Mouse (Mus musculus) midbrain, embryonic 12.5 days (tissue): ENCODE measurements around the gene Olfr972. TPM values are rescaled to one million over a fixed set of nuclear protein-coding genes. Genes with fewer than 3 reads are reported as not detected.
"Not testable (repeated sequence)": the region's sequence is repeated elsewhere in the genome, so short reads cannot be mapped to it uniquely, and the experiment has no call there.

Source experiments
- ATAC-seq: fragments of 200-750 bp; cut with Nextera tagmentation; 2 replicates; pipeline ENCODE4 v1.8.0; 2017; ENCODE audit warnings: low read depth, moderate TSS enrichment, moderate library complexity; ENCODE audit not compliant: low FRiP score
- H3K27ac ChIP-seq: fragments of 300-500 bp; sonication (generic); replicated peaks from 2 replicates; pipeline ENCODE4 v1.5.1; 2016; ENCODE audit warnings: mild to moderate bottlenecking
- H3K27me3 ChIP-seq: fragments of 300-500 bp; sonication (generic); 2 replicates; pipeline ENCODE4 v1.6.1; 2016; ENCODE audit warnings: mild to moderate bottlenecking
- H3K36me3 ChIP-seq: fragments of 300-500 bp; sonication (generic); 2 replicates; pipeline ENCODE4 v1.6.1; 2016
- H3K4me1 ChIP-seq: fragments of 300-500 bp; sonication (generic); 2 replicates; pipeline ENCODE4 v1.6.1; 2016
- H3K4me2 ChIP-seq: fragments of 300-500 bp; sonication (generic); replicated peaks from 2 replicates; pipeline ENCODE4 v1.6.1; 2016; ENCODE audit warnings: mild to moderate bottlenecking, moderate library complexity
- H3K4me3 ChIP-seq: fragments of 300-500 bp; sonication (generic); 2 replicates; pipeline ENCODE4 v1.5.1; 2016; ENCODE audit warnings: mild to moderate bottlenecking
- H3K9ac ChIP-seq: fragments of 300-500 bp; sonication (generic); replicated peaks from 2 replicates; pipeline ENCODE4 v1.6.1; 2016; ENCODE audit warnings: mild to moderate bottlenecking, moderate library complexity
- H3K9me3 ChIP-seq: fragments of 300-500 bp; sonication (generic); 2 replicates; pipeline ENCODE4 v1.6.1; 2016; ENCODE audit warnings: mild to moderate bottlenecking
- WGBS: fragments of 180-500 bp; shearing (Covaris S2); methylation state at CpG from one replicate; pipeline ENCODE4 v1.1.7; 2016; 5-methylcytosine and 5-hydroxymethylcytosine counted together
- polyA plus RNA-seq: library from polyadenylated mRNA; unstranded; fragments of >200 nt; fragmentation: Nextera tagmentation; extraction: Ambion mirVana; gene quantifications from 2 replicates; pipeline ENCODE4 v1.2.1, GENCODE M21; 2016

The Olfr972 gene
- polyA plus RNA-seq = not detected in 2 replicates

DNA sequence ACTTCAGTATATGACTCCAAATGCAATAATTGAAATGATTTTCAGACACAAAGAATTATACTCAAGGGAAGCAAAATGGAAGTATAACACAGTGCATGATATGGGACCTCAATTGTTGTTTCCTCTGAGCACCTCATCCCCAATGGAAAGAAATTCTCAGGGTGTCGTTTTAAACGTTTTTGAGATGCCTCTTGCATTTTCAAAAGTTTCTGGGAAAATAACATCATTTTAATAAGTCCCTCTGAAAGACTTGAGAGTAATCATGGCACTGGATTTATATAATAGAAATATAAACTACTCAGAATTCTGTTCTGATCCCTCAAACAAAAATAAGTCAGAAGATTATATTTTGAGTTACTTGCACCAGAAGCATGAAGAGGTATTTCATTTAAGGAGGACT lies at the start of gene Olfr972:
Gene Olfr972, plus strand, starts transcription at position 301 of the 400 bp plus-strand sequence.
- Histone ChIP-seq H3K27ac (no peak within 1 kb of the TSS), H3K36me3 (no peaks in the 10 kb centered on the region), H3K4me3 (no peak within 1 kb of the TSS), H3K9ac (no peak within 1 kb of the TSS), H3K4me2 (no peak within 1 kb of the TSS), H3K27me3 (no peaks in the 10 kb centered on the region), H3K9me3 (no peaks in the 10 kb centered on the region), H3K4me1 (no peaks in the 10 kb centered on the region)
- ATAC-seq = no peak
- 68% methylated on average over 2 of the region's 2 CpGs for WGBS

DNA sequence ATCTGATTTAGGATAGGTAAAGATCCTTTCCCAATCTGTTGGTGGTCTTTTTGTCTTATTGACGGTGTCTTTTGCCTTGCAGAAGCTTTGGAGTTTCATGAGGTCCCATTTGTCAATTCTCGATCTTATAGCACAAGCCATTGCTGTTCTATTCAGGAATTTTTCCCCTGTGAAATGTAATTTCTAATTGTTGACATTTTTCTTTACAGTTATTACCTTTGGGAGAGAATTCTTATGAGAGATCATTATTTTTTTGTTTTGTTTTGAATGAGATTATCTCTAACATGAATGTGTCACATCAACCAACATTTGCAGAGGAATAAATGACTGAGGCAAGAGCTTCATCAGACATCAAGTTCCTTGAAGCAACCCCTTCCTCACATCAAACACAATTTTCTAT lies 29.6 kb upstream of the Olfr972 start, which contains the start of gene Olfr971:
Gene Olfr971, plus strand, starts transcription at position 301 of the 400 bp plus-strand sequence.
- not testable (repeated sequence) for H3K4me2 ChIP-seq, H3K9ac ChIP-seq, H3K4me3 ChIP-seq, H3K9me3 ChIP-seq, H3K36me3 ChIP-seq, ATAC-seq, H3K27me3 ChIP-seq, H3K4me1 ChIP-seq, H3K27ac ChIP-seq
- WGBS = 94% methylated on average over 2 of the region's 2 CpGs

DNA sequence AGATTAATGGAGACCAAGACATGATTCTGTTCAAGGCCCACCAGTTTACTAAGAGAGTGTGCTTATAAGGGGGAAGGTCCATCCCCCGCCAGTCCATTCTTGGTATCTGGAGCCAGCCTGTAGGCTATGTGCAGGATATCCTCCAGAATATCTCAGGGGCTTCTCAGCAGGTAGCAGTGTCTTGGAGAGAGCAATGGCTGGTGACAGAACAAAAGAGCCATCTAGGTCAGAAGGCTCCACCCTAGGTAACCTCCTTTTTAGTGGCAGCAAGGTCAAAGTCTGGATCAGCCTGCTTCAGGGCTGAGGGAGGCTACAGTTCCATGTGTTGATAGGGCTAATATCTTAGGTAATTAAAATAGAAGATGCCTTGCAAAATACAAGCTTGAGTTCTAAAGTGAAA lies 5.8 kb downstream of the Olfr972 start:
- not testable (repeated sequence) for ATAC-seq
- WGBS = 95% methylated on average over 1 of the region's 1 CpGs

DNA sequence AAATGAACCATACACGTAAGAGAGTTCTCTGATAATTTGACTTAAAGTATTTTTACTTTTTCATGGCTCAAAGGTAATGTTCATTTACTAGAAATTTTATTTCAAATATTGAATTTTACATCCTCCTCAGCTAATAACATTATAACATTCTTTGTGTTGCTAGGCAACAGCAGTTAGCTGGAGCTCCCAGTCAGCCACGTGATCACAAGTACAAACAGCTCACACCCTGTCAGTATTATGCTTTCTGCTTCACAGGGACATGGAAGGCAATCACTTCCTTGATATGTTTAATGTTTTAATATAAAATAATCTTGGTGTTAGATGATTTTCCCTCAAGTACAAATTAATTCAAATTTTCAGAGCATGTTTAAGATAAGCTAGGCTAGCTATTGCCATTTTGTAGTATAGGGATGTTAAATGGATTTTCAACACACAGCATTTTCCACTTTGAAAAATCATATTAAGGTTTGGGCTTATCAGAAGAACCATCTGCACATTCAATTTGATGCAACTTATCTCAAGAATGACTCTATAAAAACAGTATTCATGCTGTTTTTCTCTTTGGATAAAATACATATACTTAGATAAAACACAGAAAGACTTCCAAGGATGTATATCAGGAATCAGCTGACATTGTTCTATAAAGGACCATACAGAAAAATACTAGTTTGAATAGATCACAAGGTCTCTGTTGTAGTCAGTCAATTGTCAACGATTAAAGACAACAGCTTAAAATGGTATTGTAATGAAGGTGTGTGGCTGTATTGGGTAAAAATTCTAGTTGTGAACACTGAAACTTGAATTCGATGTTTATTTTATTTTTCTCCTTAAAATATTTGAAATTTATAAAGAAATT lies 11.5 kb downstream of the Olfr972 start:
- not testable (repeated sequence) for H3K36me3 ChIP-seq, H3K4me1 ChIP-seq, H3K9ac ChIP-seq, H3K9me3 ChIP-seq, H3K4me3 ChIP-seq, H3K4me2 ChIP-seq, H3K27ac ChIP-seq, H3K27me3 ChIP-seq
- ATAC-seq = peak; percentile 82
- WGBS = no CpG with 5 or more reads among the region's 4 CpGs

More for the DNA sequence above, 5.8 kb downstream of the Olfr972 start:
- H3K4me2 ChIP-seq, H3K9me3 ChIP-seq, H3K9ac ChIP-seq, H3K36me3 ChIP-seq, H3K27me3 ChIP-seq, H3K4me1 ChIP-seq, H3K4me3 ChIP-seq, H3K27ac ChIP-seq: not testable (repeated sequence)

DNA sequence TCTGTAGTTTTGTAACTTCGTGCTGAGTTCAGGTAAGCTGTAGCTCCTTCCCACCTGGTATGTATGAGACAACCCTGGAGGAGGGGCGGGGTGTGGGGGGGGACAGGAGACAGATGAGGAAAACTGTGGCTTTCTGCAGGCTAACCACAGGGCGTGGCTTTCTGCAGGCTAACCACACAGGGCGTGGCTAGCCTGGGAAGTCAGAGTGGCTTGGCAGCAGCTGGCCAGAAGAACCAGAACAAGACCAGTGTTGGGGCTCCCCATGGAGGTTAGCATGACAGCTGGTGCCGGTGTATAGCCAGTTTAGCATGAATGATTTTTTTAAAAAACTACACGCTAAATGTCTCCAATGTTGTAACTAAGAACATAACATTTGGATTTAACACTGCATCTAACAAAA lies 38.9 kb downstream of the Olfr972 start:
- Histone ChIP-seq H3K4me2 (no peak overlapping the region), H3K9ac (no peak overlapping the region), H3K9me3 (no peaks in the 10 kb centered on the region), H3K36me3 (no peaks in the 10 kb centered on the region), H3K4me1 (no peaks in the 10 kb centered on the region), H3K27me3 (no peaks in the 10 kb centered on the region), H3K4me3 (no peak overlapping the region), H3K27ac (no peak overlapping the region)
- ATAC-seq = no peak
- 87% methylated on average over 6 of the region's 6 CpGs for WGBS

DNA sequence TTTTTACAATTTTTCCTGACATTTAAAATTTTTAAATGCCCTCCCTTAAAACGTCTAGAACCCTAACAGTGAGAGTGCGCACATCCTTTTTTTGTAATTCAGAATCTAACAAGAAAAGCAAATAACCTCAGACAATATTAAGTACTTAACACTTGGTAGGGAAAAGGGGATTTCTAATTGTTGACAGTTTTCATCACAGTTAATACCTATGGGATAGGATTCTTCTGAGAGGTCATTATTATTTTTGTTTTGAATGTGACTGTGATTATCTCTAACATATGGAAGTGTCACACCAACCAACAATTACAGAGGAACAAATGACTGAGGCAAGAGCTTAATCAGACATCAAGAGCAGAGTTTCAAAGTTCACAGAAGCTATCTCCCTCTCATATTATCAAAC lies 40.8 kb downstream of the Olfr972 start, which contains the start of gene Olfr229:
Gene Olfr229, plus strand, starts transcription at position 301 of the 400 bp plus-strand sequence.
- 74% methylated on average over 2 of the region's 2 CpGs for WGBS
- no peak within 1 kb of the TSS for H3K27ac ChIP-seq
- no peaks in the 10 kb centered on the region for H3K9me3 ChIP-seq
- H3K9ac ChIP-seq = no peak within 1 kb of the TSS
- H3K27me3 ChIP-seq = no peaks in the 10 kb centered on the region
- no peak for ATAC-seq
- H3K4me2 ChIP-seq = no peak within 1 kb of the TSS
- no peak within 1 kb of the TSS for H3K4me3 ChIP-seq
- H3K4me1 ChIP-seq = no peaks in the 10 kb centered on the region
- H3K36me3 ChIP-seq = no peaks in the 10 kb centered on the region

DNA sequence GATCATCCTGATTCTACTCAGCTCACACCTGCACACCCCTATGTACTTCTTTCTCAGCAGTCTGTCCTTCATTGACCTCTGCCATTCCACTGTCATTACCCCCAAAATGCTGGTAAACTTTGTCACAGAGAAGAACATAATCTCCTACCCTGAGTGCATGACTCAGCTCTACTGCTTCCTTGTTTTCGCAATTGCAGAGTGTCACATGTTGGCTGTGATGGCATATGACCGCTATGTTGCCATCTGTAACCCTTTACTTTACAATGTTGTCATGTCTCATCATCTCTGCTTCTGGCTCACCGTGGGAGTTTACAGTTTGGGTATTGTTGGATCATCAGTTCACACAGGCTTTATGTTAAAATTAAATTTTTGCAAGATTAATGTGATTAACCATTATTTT lies 43.7 kb downstream of the Olfr972 start:
- Histone ChIP-seq H3K9me3 (no peaks in the 10 kb centered on the region), H3K4me2 (no peak overlapping the region), H3K27me3 (no peaks in the 10 kb centered on the region), H3K9ac (no peak overlapping the region), H3K4me3 (no peak overlapping the region), H3K4me1 (no peaks in the 10 kb centered on the region), H3K36me3 (no peaks in the 10 kb centered on the region), H3K27ac (no peak overlapping the region)
- WGBS = 92% methylated on average over 3 of the region's 3 CpGs
- no peak for ATAC-seq

Other genes with a start within 250 kb of the Olfr972 start
- gene Olfr960, start 245.0 kb upstream of the Olfr972 start, polyA plus RNA-seq = not detected in 2 replicates
- not detected in 2 replicates for gene Olfr961, start 221.3 kb upstream of the Olfr972 start, polyA plus RNA-seq
- gene Olfr963, start 199.2 kb upstream of the Olfr972 start, polyA plus RNA-seq = not detected in 2 replicates
- gene Olfr149, start 159.3 kb upstream of the Olfr972 start, polyA plus RNA-seq = 0.11 TPM in 1 of 2 replicates, not detected in the other
- not detected in 2 replicates for gene Olfr965, start 155.1 kb upstream of the Olfr972 start, polyA plus RNA-seq
- not detected in 2 replicates for gene Olfr150, start 135.4 kb upstream of the Olfr972 start, polyA plus RNA-seq
- gene Olfr967, start 120.2 kb upstream of the Olfr972 start, polyA plus RNA-seq = not detected in 2 replicates
- not detected in 2 replicates for gene Olfr968, start 83.2 kb upstream of the Olfr972 start, polyA plus RNA-seq
- not detected in 2 replicates for gene Olfr969, start 75.5 kb upstream of the Olfr972 start, polyA plus RNA-seq
- gene Olfr970, start 57.6 kb upstream of the Olfr972 start, polyA plus RNA-seq = not detected in 2 replicates
- not detected in 2 replicates for gene Olfr971, start 29.5 kb upstream of the Olfr972 start, polyA plus RNA-seq
- not detected in 2 replicates for gene Olfr229, start 40.9 kb downstream of the Olfr972 start, polyA plus RNA-seq
- gene Olfr974, start 71.1 kb downstream of the Olfr972 start, polyA plus RNA-seq = not detected in 2 replicates
- gene Olfr975, start 85.6 kb downstream of the Olfr972 start, polyA plus RNA-seq = not detected in 2 replicates
- not detected in 2 replicates for gene Olfr976, start 94.7 kb downstream of the Olfr972 start, polyA plus RNA-seq
- gene Olfr978, start 125.7 kb downstream of the Olfr972 start, polyA plus RNA-seq = not detected in 2 replicates
- gene Olfr979, start 137.0 kb downstream of the Olfr972 start, polyA plus RNA-seq = not detected in 2 replicates
- not detected in 2 replicates for gene Olfr980, start 143.2 kb downstream of the Olfr972 start, polyA plus RNA-seq
- not detected in 2 replicates for gene Olfr981, start 155.0 kb downstream of the Olfr972 start, polyA plus RNA-seq
- not detected in 2 replicates for gene Olfr982, start 207.4 kb downstream of the Olfr972 start, polyA plus RNA-seq
- not detected in 2 replicates for gene Olfr983, start 227.2 kb downstream of the Olfr972 start, polyA plus RNA-seq
- not detected in 2 replicates for gene Olfr984, start 247.8 kb downstream of the Olfr972 start, polyA plus RNA-seq